Mouse (Mus musculus): ENCODE measurements around the gene AB124611.
"Not testable (repeated sequence)": the region's sequence is repeated elsewhere in the genome, so short reads cannot be mapped to it uniquely, and the experiment has no call there.

AB124611 gene

DNA sequence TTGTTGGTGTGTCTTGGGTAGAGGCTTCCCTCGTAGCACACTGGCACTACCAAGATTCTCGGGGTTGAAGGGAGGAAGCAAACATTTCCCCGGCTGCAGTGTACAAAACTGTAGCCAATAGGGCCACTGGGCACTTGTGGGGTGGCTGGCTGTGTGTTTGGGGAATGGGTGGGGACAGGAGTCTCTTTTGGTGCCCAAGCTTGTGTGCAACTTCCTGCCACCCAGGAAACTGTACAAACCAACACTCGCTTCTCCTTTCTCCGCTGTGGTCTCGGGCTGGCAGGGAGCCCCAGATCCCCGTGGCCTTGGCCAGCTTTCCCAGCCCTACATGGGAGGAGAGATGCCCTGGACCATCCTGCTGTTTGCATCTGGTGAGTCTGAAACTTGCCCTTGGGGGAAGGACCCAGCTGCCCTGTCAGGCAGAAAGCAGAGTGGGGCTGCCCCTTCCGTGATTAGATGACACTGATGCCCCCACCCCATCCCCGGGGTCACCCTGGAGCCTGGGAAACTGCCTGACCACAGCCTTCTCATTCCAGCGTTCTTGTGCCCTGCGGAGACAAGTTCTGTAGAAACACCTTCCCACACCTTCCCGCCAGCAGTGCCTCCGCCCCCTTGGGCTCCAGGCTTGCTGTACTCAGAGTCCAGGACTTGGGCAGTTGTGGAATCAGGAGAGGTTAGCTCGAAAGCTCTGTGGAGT is at the start of gene AB124611:
Gene AB124611, plus strand, starts transcription at position 240 of the 697 bp plus-strand sequence.
- no peak for DNase-seq (ENCODE audit: low spot score)

DNA sequence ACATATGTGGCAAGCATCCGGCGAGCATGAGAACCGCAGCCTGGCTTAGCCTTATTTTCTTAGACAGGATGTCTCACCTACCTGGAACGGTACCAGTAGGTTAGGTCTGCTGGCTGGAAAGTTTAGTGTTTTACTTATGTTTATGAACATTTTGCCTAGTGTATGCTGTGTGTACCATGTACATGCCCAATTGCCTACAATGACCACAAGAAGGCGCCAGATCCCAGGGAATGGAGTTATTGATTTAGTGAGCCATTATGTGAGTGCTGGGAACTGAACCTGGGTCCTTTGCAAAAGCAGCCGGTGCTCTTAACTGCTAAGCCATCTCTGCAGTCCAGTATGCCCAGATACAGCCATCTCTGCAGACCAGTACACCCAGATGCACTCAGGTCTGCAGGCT is 48.3 kb upstream of the AB124611 start:
- DNase-seq (ENCODE audit: low spot score), result no peak

DNA sequence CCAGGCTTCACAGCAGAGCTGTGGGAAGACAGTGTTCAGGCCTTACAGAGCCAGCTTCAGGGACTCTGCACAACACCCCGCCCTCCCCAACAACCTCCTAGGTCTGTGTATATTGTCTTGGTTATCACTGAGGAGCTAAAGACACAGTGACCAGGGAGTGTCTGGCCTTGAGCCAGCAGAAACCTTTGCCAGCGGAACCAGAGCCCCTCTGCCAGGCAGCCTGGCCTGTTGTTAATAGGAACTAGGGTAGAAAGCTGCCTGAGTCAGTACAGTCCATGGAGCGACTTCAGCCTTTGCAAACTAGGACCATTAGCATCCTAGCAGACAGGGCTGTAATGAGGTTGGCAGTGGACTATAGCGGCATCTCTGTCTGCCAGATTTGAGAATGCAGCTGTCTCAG is 41.9 kb upstream of the AB124611 start:
- DNase-seq (ENCODE audit: low spot score), result peak; percentile 35

DNA sequence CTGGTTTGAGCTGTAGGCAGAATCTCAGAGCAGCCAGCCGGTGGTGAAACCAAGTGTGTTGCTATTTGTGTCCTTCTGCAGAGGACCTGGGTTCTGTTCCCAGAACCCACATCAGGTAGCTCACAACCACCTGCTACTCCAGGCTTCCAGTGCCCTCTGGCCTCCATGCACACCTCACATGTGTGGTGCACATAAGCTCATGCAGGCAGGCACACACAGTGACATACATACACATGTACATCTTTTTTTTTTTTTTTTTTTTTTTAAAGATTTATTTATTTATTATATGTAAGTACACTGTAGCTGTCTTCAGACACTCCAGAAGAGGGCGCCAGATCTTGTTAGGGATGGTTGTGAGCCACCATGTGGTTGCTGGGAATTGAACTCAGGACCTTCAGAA is 37.7 kb upstream of the AB124611 start:
- DNase-seq (ENCODE audit: low spot score), result not testable (repeated sequence)

DNA sequence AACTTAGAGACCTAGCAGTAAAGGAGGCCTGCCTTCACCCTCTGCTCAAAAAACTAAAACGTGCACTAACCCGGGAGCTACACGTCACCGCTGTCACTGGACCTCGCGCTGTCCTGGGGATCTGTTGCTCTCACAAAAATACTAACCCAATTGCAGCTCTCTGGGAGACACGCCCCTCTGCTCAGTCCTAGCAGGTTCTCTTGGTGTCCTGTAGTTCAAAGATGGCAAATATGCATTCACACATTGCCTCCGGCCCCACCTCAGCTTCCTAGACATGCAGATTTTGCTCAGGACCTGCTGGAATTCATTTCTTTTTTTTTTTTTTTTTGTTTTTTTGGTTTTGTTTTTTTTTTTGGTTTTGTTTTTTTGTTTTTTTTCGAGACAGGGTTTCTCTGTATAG is 35.3 kb upstream of the AB124611 start:
- no peak for DNase-seq (ENCODE audit: low spot score)

DNA sequence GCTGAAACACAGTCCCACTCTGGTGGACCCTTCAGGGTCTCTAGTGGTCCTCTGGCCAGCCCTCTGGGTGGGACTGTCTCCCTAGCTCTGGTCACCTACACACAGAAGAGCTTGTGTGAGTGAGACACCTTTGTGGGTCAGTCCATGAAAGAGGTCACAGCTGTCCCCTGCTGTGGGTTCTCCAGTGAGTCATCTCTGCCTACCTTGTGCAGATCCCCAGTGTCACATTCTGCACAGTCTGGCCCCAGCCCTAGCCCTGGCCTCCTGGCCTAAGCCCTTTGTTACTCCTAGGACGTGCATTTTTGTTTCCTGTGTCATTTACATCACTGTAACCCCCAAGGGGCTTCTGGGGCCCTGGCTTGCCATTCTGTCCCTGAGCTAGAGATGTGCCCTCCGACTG is 32.1 kb upstream of the AB124611 start:
- no peak for DNase-seq (ENCODE audit: low spot score)

DNA sequence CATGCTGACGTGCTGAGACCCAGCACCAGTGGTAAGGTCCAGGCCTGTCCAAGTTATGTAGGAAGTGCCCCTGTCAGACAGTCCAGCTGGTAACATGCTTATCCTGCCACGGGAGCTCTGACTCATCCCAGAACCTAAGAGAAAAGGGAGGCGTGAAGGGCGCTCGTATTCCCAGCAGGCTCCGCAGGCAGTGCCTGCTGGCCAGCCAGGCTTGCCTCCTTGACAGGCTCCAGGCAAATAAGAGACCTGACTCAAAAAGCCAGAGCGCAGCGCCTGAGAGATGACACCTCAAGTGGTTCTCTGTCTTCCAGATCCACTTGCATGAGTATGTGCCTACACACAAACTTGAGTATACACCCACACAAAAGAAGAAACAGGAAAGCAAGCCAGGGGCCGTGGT is 31.2 kb upstream of the AB124611 start:
- DNase-seq (ENCODE audit: low spot score), result no peak

DNA sequence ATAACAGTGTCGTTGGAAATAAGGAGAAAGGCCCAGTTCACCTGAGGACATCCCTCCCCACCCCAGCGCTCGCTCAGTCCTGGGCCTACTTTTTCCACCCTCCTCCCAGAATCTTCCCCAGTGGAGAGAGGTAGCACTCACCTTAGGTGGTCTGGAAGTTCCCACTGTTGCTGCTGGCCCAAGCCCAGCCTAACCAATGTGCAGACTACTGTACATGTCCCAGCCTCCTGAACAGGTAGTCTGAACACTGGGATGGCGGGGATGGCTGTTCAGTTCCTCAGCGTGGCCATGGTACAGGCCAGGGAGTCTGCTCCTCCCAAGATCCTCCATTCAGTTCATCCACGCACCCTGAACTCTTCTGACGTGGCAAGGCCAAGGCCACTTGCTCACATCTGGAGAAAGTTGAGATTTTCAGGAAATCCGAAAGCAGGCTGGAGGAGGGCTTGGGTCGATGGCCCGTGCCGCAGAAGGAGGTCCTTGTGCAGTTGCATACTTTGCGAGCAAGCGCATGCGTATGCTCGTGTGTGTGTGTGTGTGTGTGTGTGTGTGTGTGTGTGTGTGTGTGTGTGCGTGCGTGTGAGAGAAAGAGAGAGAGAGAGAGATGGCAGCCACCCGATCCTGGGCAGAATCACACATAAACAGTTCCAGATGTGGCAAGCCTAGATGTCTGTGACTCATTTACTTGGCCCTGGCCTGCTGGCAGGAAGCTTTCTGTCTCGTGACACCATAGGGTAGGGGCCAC is 29.5 kb upstream of the AB124611 start:
- DNase-seq (ENCODE audit: low spot score), result no peak

DNA sequence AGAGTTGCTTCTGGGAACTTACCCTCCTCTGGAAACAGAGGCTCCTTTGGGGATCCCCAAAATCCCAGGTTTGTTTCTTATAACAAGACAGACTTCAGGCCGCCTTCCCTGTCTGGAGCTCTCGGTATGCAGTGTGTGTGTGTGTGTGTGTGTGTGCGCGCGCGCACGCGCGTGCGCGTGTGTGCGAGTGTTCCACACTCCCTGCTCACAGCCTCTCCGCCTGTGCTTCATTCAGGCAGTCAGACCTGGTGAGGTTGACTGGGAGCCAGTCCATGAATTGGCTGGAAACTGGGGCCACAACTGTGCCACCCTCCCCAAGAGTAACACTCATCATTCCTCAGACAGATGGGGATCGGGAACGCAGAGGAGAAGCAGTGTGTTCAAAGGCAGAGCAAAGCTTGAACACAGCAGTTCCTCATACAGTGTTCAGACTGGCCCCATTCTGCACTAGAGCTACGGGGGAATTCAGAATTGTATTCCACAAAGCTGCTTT is 28.9 kb upstream of the AB124611 start:
- no peak for DNase-seq (ENCODE audit: low spot score)

DNA sequence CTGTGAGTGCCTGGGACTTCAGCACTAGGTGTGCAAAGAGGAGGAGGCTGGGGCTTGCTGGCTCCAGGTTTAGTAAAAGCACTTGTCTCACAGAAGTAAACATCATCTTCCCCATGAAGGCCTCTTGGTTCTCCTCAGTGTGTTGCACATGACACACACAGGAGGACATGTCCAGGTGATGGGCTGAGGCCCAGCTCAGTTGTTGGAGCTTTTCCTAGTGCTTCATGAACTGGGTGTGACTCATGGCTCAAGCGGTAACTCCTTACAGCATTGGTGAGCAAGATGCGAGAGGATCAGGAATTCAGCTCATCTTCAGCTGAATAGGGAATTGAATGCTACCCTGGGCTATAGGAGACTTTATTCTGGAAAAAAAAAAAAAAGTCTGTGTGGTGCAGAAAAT is 28.3 kb upstream of the AB124611 start:
- no peak for DNase-seq (ENCODE audit: low spot score)

DNA sequence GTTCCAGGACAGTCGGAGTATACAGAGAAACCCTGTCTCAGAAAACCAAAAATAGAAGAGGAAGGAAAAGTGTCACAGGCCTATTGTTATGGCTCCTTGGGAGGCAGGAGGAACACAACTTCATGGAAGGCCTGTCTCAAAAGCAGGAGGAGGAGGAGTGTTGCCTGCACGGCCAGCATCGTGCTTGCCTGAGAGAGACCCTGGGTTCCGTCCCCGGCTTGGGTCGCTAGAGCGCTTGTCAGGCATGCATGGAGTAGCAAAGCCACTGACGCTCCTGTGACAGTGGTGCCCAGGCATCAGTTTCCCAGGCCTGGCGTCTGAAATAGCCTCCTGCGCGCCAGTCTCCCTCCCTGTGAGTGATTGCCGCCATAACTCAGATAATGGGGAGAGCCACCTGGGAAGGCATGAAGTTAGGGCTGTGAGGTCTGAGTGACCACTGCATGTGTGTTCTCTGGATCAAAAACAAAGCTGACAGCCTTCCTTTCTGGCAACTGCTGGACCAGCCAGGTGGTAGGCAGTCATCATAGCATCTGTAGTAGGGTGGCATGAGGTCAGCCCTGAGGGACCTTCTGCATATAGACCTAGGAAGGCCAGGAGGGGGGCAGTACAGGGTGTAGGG is 27.6 kb upstream of the AB124611 start:
- no peak for DNase-seq (ENCODE audit: low spot score)

DNA sequence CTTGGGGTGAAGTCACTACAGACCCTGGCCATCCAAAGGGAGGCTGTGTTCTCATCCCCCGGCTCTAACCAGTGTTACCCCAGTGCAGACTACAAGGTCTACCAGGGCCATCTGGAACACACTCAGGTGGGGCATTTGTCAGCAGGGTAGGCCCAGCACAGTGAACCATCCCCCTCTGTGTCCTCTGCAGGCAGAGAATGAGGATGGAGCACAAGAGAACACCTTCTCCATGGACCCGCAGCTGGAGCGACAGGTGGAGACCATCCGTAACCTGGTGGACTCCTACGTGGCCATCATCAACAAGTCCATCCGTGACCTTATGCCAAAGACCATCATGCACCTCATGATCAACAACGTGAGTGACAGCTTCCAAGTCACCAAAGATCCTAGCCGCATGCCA is 22.6 kb upstream of the AB124611 start:
- no peak for DNase-seq (ENCODE audit: low spot score)

DNA sequence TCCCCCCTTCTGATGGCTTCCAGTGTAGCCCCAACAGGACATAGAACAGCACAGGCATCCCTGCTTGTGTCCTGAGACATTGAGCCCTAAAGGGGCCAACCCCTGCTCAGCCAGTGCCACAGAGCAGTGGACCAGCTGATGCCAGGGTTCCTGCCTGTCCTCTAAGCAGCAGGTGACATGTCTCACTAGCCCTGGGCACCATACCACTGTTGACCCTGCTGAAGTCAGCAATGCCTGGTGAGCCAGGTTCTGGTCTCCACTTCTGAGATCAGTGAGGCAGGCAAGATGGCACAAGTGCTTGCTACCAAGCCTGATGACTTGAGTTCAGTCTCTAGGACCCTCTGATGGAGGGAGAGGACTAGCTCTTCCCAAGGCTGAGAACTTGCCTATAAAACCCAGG is 20.2 kb upstream of the AB124611 start:
- no peak for DNase-seq (ENCODE audit: low spot score)

DNA sequence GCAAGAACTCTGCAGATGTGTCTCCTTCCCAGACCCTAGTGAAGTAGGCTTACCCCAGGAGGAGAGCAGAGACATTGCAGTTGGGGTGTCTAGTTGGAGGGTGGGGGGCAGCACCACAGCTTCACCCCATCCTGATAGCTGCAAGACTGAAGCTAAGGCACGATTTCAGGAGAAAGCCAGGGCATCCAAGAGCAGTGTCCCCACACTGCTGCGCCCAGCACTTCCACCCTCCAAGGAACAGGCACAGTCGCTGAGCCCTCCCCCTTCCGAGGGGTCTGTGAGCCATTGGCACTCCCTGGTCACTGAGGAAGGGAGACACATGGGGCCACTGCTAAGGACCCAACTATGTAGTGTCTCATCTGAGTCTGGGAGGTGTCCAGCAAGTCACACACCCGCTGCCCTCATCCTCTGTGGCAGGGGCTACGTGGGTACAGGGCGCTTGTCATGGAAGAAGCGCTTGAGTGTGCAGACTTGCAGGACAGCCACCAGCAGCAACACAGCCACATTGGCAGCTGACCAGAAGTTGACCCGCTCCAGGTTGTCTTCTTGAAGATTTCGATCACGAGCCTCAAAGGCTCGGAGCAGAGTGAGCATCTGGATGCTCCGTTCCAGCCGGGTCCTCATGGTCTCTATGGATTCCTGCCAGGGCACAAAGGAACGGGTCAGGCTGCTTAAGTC is 18.1 kb upstream of the AB124611 start:
- DNase-seq (ENCODE audit: low spot score), result no peak

DNA sequence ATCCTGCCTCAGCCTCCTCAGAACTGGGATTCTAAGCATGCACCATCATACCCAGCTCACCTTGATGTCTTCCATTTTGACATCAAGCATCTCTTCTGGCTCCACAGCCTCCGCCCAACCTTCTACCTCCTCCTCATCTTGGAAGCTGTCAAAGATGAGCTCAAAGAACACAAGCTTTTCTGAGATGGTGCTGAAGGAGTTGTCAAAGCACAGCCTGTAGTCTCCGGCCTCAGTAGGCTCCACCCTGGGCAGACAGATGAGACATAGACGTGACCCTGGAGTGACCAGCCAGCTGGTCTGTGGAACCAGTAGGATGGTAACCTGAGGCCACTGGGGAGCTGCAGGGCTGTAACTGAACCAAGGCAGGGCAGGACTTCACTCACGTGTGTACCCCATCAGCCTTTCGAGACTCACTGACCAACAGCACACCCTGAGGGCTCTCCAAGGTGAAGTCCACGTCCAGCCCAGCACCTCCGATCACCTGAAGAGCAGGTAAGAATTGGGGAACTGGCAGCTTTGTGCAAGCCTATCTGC is 17.0 kb upstream of the AB124611 start:
- no peak for DNase-seq (ENCODE audit: low spot score)

DNA sequence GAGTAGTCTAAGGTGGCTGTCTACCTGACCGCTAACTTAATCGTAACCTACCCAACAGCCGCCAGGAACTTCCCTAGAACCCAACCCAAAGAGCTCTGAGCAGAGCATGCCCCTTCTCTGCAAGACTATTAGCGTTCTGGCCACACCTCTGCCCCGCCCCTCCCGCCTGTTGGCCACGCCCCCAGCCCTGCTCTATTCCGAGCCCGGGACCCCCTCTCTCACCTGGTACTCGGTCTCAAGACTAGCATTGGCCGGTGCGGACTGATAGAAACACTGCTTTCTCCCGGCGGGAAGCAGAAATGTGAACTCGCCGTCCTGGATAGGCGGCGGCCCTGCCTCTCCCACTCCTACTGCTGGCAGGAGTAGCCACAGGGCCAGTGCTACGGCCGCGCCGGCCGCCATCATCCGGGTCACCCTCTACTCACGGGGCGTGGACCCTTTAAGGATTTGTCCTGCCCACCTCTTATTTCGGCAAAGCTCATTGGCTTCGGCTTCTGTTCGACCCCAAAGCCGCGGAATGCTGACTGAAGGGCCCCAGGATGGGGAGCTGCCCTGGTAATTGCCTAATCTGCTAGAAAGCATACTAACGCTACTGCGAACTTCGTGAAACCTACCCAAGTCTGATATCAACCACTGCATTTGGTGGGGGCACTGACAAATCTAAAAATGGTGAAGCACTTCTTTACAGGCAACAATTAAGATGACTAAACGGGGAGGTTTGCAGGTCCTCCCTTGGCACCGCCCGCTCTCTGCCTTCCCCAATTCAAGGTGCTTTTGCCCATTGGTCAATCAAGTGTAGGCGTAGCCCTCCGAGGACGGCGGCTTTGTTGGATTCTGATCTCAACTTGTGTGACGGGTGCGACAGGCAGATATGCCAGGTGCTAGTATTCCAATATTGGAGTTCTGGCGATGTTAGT is 15.9 kb upstream of the AB124611 start, which contains the start of gene Tmed1:
Gene Tmed1, minus strand, starts transcription at position 481 of the 917 bp plus-strand sequence.
- peak; percentile 90 for DNase-seq (ENCODE audit: low spot score)

DNA sequence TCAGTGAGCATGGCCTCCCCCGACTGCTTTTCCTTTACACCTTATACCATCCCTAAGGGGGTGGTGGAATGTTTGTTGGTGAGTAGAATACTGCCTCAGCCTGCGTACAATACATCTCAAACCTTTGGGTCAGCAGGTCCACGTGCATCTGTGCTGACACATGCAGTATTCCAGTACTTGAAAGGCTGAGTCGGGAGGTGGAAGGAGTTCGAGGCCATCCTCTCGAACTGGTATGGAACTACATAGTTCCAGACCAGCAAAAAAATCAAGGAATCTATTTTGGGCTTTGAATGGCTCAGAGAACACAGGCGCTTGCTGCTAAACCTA is 15.3 kb upstream of the AB124611 start:
- no peak for DNase-seq (ENCODE audit: low spot score)

DNA sequence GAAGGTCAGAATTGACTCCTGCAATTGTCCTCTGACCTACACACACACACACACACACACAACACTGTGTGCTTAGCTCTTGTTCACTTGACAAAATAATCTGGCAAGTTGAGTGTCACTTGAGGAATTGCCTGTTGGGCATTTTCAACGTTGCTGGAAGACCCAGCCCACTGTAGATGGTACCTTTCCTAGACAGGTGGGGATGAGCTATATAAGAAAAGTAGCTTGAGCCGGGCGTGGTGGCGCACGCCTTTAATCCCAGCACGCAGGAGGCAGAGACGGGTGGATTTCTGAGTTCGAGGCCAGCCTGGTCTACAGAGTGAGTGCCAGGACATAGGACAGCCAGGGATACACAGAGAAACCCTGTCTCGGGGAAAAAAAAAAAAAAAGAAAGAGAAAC is 14.9 kb upstream of the AB124611 start:
- no peak for DNase-seq (ENCODE audit: low spot score)

DNA sequence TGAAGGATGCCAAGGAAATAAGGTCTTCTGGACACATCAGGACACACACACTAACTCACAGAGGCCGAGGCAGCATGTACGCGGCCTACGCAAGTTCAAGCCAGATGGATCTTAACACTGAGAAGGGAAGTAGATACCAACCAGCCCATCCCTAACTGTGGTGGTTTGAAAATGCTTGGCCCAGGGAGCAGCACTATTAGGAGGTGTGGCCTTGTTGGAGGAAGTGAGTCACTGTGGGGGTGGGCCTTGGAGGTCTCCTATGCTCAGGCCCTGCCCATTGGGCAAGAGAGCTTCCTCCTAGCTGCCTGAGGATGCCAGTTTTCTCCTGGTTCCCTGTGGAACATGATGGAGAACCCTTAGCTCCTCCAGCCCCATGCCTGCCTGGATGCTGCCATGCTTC is 12.5 kb upstream of the AB124611 start:
- DNase-seq (ENCODE audit: low spot score), result no peak

DNA sequence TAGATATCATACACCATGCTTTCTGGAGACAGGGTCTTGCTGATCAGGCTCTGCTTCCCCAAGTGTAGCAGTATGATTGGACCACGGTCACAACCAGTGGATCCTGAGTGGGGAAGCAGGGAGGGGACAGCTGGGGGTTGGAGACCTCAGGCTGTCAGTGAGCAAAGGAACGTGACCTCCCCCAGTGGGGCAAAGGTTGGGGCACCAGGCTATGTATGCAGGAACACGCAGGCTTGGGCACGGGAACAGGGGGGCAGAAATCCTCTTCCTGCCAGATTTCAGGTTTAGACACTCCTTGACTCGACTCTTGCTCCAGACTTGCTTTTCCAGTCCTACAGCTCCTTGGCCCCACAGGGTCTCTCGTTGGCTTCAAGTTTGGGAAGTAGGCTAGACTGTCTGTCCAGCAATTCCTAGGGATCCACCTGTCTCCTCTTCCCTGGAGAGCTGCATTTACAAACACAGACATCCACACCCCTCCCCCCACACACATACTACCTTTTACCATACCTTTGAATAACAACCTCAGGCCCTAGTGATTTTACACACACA is 8.0 kb upstream of the AB124611 start:
- DNase-seq (ENCODE audit: low spot score), result no peak

DNA sequence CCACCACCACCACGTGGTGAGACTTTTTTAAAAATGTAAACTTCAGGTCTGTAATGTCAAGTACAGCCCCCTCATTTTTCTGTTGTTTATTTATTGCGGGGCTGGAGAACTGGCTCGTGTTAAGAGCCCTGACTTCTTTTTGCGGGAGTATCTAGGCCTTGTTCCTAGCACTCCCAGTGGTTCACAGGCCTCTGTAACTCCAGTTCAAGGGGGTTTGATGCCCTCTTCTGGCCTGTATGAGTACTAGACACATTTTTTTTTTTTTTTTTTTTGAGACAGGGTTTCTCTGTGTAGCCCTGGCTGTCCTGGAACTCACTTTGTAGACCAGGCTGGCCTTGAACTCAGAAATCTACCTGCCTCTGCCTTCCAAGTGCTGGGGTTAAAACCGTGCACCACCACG is 7.3 kb upstream of the AB124611 start:
- DNase-seq (ENCODE audit: low spot score), result not testable (repeated sequence)

Data from ovary, postnatal 14 days (tissue).